Mouse (Mus musculus) cerebellum, postnatal 4 days (tissue): Measurements from ENCODE around the gene Ubxn11.
A peak's percentile ranks its signal among the peaks of the same experiment; 100 is the strongest.

ENCODE experiments used
- DNase-seq, 2 experiments: peaks; one replicate each; pipeline ENCODE4 v3.0.0; 2022; ENCODE audit warnings: low spot score in 2 of 2, mixed read lengths in 1 of 2

Ubxn11 gene

GRCm38 (mm10) chr4:134118126-134118800 is 15.9 kb downstream of the Ubxn11 start:
- DNase-seq, result no peak

DNA sequence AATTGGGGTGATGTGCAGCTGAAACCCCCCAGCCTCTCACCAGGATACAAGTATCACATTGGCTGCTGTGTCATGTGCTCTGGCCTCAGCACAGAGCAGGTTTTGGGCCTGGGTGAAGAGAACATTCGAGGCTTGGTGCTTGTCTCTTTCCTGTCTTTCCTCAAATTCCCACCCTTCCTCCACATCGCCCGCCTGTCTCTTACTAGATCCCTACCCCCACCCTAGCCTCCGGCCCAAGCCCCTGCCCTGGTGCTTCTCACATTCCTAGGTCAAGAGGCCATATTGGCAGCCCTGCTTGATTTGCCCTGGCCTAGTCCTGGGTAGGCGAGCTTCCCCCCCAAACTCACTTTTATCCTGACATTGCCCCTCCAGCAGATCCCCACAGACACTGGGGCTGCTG is 16.7 kb downstream of the Ubxn11 start:
- no peak for DNase-seq

DNA sequence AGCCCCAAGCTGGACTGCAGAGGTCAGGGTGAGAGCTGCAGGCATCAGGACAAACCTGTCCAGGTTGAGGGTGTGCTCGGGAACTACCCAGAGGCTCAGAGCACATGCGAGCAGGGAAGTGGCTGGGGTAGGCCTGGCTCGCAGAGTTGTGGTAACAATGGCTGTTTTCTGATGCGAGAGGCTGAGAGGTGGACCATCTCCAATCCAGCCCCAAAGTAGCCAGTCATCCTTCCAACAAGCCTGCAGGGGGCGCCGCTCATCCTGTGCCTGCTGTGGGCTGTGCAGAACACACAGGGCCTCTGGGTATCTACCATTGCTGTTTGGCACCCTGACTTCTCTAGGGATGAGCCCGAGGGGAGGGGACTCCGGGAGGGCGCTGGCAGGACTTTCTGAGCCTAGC is 17.3 kb downstream of the Ubxn11 start:
- peak in 1 of 2 experiments; percentile 17 for DNase-seq

- DNase-seq, result no peak
Measured at GRCm38 (mm10) chr4:134120192-134120805, 17.9 kb downstream of the Ubxn11 start.

GRCm38 (mm10) chr4:134120916-134121315 is 18.5 kb downstream of the Ubxn11 start:
- DNase-seq, result no peak

DNA sequence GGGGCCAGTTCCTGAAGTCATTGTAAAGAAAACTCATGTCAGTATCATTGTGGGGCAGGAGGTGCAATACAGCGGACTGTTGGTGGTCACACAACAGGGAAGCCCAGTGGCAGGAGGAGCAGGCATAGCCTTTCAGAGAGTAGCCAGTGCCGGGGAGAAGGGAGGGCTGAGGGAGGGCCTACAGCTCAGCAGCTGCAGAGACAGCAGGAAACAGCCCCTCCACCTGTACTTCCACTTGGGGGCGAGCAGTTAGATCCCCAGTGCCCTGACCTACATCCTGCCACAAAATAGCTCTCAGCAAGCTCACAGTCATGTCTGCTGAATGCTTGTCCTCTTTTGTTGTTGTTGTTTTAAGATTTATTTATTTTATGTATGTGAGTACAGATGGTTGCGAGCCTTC is 19.2 kb downstream of the Ubxn11 start:
- DNase-seq, result no peak

- DNase-seq, result no peak
Measured at GRCm38 (mm10) chr4:134122281-134122680, 19.9 kb downstream of the Ubxn11 start.

GRCm38 (mm10) chr4:134123147-134123546 is 20.8 kb downstream of the Ubxn11 start:
- no peak for DNase-seq

GRCm38 (mm10) chr4:134123680-134124551 is 21.5 kb downstream of the Ubxn11 start:
- peak in 1 of 2 experiments; percentile 54 for DNase-seq

- no peak for DNase-seq
Measured at GRCm38 (mm10) chr4:134125383-134126060, 23.2 kb downstream of the Ubxn11 start.

DNA sequence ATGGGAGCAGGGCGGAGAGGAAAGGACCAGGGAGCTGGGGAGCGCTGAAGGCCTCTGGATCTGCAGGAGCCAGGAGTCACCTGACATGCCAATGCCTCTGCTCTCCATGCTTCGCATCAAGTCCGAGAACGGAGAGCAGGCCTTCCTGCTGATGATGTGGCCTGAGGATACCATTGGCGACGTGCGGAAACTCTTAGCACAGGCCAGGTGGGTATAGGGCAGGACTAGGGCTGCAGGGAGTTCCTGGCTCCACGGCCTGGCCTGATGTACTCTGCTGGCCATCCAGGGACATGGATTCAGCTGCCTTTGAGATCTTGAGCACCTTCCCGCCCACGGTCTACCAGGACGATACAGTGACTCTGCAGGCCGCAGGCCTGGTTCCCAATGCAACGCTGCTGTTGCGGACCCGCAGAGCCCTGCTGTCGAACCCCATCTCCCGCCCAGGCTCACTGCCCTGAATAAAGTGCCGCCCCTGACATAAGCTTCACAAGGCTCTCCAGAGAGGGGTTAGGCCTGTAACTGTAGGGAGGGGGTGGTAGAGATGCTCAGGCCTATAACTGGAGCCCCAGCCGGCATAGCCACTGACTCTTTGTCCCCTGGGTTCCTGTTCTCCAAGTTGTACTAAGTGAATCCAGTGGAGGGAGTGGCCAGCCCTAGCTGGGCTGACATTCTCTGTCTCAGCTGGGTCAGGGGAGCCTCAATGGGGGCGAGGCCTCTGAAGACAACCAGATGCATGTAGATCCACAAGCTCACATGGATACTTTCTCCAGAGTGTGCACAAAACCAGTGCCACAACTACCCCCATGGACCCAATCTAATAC is 24.1 kb downstream of the Ubxn11 start:
- DNase-seq, result no peak

GRCm38 (mm10) chr4:134127121-134127455 is 24.7 kb downstream of the Ubxn11 start:
- no peak for DNase-seq

DNA sequence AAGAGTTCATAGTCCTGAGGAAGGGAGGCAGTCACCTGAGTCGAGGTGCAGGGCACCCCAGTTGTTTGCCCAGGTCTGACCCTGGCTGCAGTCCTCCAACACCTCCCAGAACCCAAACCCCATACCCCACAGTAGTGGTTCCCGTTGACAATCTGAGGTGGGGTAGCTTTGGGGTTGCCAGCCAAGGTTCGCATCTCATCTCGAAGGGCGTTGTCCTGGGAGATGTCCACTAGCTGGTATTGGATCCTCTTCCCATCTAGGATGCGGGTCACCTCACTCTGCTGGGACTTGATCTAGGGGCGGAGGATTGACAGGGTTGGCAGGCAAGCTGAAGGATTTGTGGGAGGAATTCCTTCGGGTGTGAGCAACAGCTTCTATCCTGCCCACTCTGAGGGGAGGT is 25.4 kb downstream of the Ubxn11 start:
- no peak for DNase-seq

DNA sequence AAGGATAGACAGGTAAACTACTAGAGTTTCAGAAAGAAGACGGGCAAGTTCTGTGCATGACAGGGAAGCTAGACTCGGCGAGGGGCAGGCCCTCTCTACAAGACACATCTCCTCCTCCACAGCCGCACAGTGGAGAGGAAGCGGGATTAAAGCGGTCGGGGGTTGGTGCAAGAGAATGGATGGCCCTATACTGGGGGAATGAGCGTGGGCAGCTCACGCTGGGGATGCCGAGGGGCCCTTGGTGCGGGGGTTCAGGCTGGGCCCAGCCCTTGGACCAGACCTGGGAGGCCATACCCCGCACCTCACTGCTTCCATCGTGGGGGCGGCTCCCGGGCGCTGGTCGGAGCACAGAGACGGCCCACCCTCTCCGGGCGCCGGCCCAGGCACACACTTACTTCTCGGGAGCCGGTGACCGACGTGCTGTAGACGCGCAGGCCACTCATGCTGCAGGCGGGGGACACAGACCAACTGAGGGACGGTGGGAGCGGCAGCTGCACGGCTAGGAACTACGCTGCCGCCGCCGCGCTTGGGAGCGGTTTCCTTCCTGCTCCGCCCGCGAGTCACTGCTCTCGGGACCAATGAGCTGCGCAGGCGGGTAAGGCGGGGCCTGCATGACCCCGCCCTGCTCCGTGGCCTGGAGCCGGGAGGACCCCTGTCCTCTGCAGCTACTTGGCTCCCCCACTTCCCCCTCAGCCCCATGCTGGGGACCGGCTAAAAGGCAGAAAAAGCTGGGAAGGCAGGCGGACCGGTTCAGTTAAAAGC is 26.0 kb downstream of the Ubxn11 start, which contains the start of gene Sh3bgrl3:
Gene Sh3bgrl3 (minus strand): TSS at position 569 of the 762 bp plus-strand sequence.
- DNase-seq, result peak; percentile 70 to 81

DNA sequence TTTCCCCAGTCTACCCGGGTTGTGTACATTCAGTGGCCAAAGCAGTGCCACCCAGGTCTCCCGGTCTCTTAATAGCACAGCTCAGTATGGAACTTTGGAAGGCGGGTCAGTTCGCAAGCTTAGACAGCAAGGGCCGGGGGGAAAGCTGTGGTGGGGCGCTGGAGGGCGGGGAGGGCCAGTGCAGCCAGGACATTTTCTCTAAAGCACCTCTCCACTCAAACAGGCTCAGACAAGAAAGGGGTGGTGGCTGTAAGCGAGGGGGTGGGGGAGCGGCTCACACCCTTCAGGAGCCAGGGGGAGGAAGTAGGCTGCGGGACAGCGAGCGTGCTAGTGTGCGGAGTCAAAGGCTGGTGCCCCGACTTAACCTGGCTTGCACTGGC is 26.6 kb downstream of the Ubxn11 start:
- no peak for DNase-seq

GRCm38 (mm10) chr4:134129482-134129881 is 27.1 kb downstream of the Ubxn11 start:
- no peak for DNase-seq

- no peak for DNase-seq
Measured at GRCm38 (mm10) chr4:134132117-134132516, 29.7 kb downstream of the Ubxn11 start.

GRCm38 (mm10) chr4:134132519-134133095 is 30.2 kb downstream of the Ubxn11 start:
- DNase-seq, result no peak

- DNase-seq, result no peak
Measured at GRCm38 (mm10) chr4:134136280-134136926, 34.0 kb downstream of the Ubxn11 start.

- DNase-seq, result no peak
Measured at GRCm38 (mm10) chr4:134138857-134139256, 36.5 kb downstream of the Ubxn11 start.
